ENCODE assay signal across 8 mouse cellular contexts in the genomic region with DNA sequence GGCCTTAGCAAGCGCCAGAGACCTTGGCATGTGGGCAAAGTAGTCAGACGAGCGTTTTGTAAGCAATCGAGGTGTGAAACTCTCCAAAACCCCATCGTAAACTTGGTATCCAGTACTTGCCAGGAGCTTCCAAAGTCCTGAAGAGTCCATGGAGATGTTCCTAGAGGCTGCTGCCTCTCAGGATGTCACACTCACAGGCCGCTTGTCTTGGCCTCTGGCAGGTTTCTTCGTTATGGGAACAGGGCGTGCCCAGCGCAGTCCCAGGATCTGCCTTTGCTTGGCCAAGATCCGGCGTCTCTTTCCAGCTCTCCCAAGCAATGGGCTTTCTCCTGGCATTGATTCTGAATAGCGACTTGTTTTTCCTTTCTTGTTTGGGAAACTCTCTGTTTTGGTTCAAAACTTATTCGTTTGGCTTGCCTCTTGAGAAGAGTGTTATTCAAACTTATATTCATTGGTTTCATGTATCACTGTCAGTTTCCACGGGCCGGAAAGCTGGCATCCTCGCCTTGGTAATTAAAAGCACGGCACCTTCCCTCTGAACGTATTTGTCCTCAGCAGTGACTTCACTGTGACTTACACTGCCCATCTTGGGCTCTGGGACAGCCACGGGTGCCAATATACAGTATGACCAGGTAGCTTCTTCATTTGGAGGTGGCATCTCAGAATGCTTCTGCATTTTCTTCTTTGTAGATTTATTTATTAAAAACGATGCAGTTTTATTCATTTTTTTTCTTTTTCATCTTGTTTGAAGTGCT. TPM values are rescaled to one million over a fixed set of nuclear protein-coding genes. Genes with fewer than 3 reads are reported as not detected.
A peak's percentile ranks its signal among the peaks of the same experiment; 100 is the strongest.
DNase-seq lines count a peak whose midpoint lies in the region; ATAC-seq and TF ChIP-seq lines count a peak whose summit lies in the region.

No protein-coding gene starts in this region.

- peaks cover 44% of the 10 kb centered on the region for H3K4me1 ChIP-seq in lung, embryonic 15.5 days
- H3K4me1 ChIP-seq in testis, adult 2 months (ENCODE audit: control insufficient read depth, insufficient read depth, low read length): peaks cover 18% of the 10 kb centered on the region

- DNase-seq in ovary, postnatal 36 days (ENCODE audit: low spot score): peak; percentile 46
- DNase-seq in ovary, postnatal 10 days (ENCODE audit: low spot score): no peak
- DNase-seq in cerebellum, postnatal 10 days: peak; percentile 50 to 51
- DNase-seq in heart, adult 18-20 months: peak; percentile 63 to 75
- DNase-seq in kidney, adult 18-20 months: peak; percentile 56
- no peak for DNase-seq in frontal cortex, postnatal 14 days (ENCODE audit: low spot score in 2 of 2)

- no peaks in the 10 kb centered on the region for H3K27me3 ChIP-seq in lung, embryonic 15.5 days
- H3K27me3 ChIP-seq in testis, adult 2 months (ENCODE audit: control insufficient read depth, insufficient read depth, low read length): no peaks in the 10 kb centered on the region

- TF ChIP-seq CTCF in testis, adult 2 months (IDR thresholded peaks at IDR 0.05; ENCODE audit: control insufficient read depth, insufficient read depth, insufficient replicate concordance, low read depth, low read length): no peak

- H3K36me3 ChIP-seq in lung, embryonic 15.5 days: peaks cover 16% of the 10 kb centered on the region
- H3K36me3 ChIP-seq in testis, adult 2 months (ENCODE audit: control insufficient read depth, insufficient read depth, low read length): no peaks in the 10 kb centered on the region

- ATAC-seq in lung, embryonic 15.5 days (ENCODE audit: borderline replicate concordance, extremely low read depth, low FRiP score, low TSS enrichment): no peak

- no peaks in the 10 kb centered on the region for H3K9me3 ChIP-seq in lung, embryonic 15.5 days

- peak overlapping the region; percentile 91 for H3K4me3 ChIP-seq in lung, embryonic 15.5 days
- H3K4me3 ChIP-seq in testis, adult 2 months (ENCODE audit: control insufficient read depth, low read depth, low read length): peak overlapping the region; percentile 84

- TF ChIP-seq POLR2A in testis, adult 2 months (IDR thresholded peaks at IDR 0.05; ENCODE audit: control insufficient read depth, low read depth, low read length): no peak; the same call in 1 of the 2 replicates

- 7% methylated on average over 20 of the region's 20 CpGs for WGBS in lung, embryonic 15.5 days

- H3K4me2 ChIP-seq in lung, embryonic 15.5 days: peak overlapping the region; percentile 89

- peak overlapping the region; percentile 94 for H3K27ac ChIP-seq in lung, embryonic 15.5 days
- H3K27ac ChIP-seq in testis, adult 2 months (ENCODE audit: control insufficient read depth, insufficient read depth, low read depth, low read length): peak overlapping the region; percentile 80

- peak overlapping the region; percentile 77 for H3K9ac ChIP-seq in lung, embryonic 15.5 days

RNA-seq across cellular contexts. Expression of a gene that starts 2.3 kb away (rescaled TPM):
- total RNA-seq in heart, adult 18-20 months (2021): 10 to 100 TPM; 30.6 to 32.5 TPM
- 76.3 and 77.6 TPM in 2 replicates for polyA plus RNA-seq in lung, embryonic 15.5 days (2015; fragmentation: Nextera tagmentation; extraction: Ambion mirVana)
- 43.1 and 48.9 TPM in 2 replicates for polyA plus RNA-seq in testis, adult 2 months (2012; rRNA removed)

RNA-seq across cellular contexts. Expression of a gene that starts 36.7 kb away (rescaled TPM):
- total RNA-seq in heart, adult 18-20 months (2021): 1 to 10 TPM; 9.0 TPM
- 6.4 and 6.5 TPM in 2 replicates for polyA plus RNA-seq in lung, embryonic 15.5 days (2015; fragmentation: Nextera tagmentation; extraction: Ambion mirVana)
- 3.2 and 3.5 TPM in 2 replicates for polyA plus RNA-seq in testis, adult 2 months (2012; rRNA removed)

Comparison
In these comparisons a context has a peak if more than half of its experiments do, and no peak if none do; other contexts are left out.
1. DNase-seq: peak in ovary, postnatal 36 days (single experiment), cerebellum, postnatal 10 days (2 of 2), heart, adult 18-20 months (2 of 2) and kidney, adult 18-20 months (single experiment); none in ovary, postnatal 10 days (single experiment) and frontal cortex, postnatal 14 days (0 of 2).